Mouse (Mus musculus): Measurements from ENCODE around the gene P3h1.
A peak's percentile ranks its signal among the peaks of the same experiment; 100 is the strongest.

Gene P3h1

GRCm38 (mm10) chr4:119232410-119233255 is at the start of gene P3h1, which contains the start of gene AU022252:
Gene P3h1, plus strand, starts transcription at chr4:119232915.
Gene AU022252, minus strand, starts transcription at chr4:119232712.
- DNase-seq (ENCODE audit: low spot score in 2 of 2) = peak; percentile 98 to 99

- no peak for DNase-seq (ENCODE audit: low spot score in 2 of 2)
Measured at GRCm38 (mm10) chr4:119183525-119183924, 49.2 kb upstream of the P3h1 start.

- DNase-seq (ENCODE audit: low spot score in 2 of 2) = no peak
Measured at GRCm38 (mm10) chr4:119185771-119186170, 46.9 kb upstream of the P3h1 start.

GRCm38 (mm10) chr4:119188060-119188785 is 44.5 kb upstream of the P3h1 start:
- DNase-seq (ENCODE audit: low spot score in 2 of 2) = no peak

GRCm38 (mm10) chr4:119189392-119189791 is 43.3 kb upstream of the P3h1 start:
- no peak for DNase-seq (ENCODE audit: low spot score in 2 of 2)

- no peak for DNase-seq (ENCODE audit: low spot score in 2 of 2)
Measured at GRCm38 (mm10) chr4:119189864-119190263, 42.9 kb upstream of the P3h1 start, which contains the start of gene Ermap. Gene Ermap, minus strand, starts transcription at chr4:119190011.

GRCm38 (mm10) chr4:119190618-119191017 is 42.1 kb upstream of the P3h1 start:
- DNase-seq (ENCODE audit: low spot score in 2 of 2) = no peak

- DNase-seq (ENCODE audit: low spot score in 2 of 2) = no peak
Measured at GRCm38 (mm10) chr4:119191273-119191672, 41.4 kb upstream of the P3h1 start.

GRCm38 (mm10) chr4:119192757-119193156 is 40.0 kb upstream of the P3h1 start:
- no peak for DNase-seq (ENCODE audit: low spot score in 2 of 2)

GRCm38 (mm10) chr4:119194909-119195581 is 37.7 kb upstream of the P3h1 start, which contains the start of gene Svbp:
Gene Svbp, plus strand, starts transcription at chr4:119195306.
- DNase-seq (ENCODE audit: low spot score in 2 of 2) = peak; percentile 78 to 86

- no peak for DNase-seq (ENCODE audit: low spot score in 2 of 2)
Measured at GRCm38 (mm10) chr4:119195582-119196320, 37.0 kb upstream of the P3h1 start.

GRCm38 (mm10) chr4:119198105-119198504 is 34.6 kb upstream of the P3h1 start:
- no peak for DNase-seq (ENCODE audit: low spot score in 2 of 2)

GRCm38 (mm10) chr4:119204672-119205071 is 28.0 kb upstream of the P3h1 start:
- peak; percentile 29 to 45 for DNase-seq (ENCODE audit: low spot score in 2 of 2)

- DNase-seq (ENCODE audit: low spot score in 2 of 2) = no peak
Measured at GRCm38 (mm10) chr4:119216667-119217066, 16.0 kb upstream of the P3h1 start.

GRCm38 (mm10) chr4:119218169-119218568 is 14.5 kb upstream of the P3h1 start, which contains the start of gene Tmem269:
Gene Tmem269, minus strand, starts transcription at chr4:119218217.
- no peak for DNase-seq (ENCODE audit: low spot score in 2 of 2)

GRCm38 (mm10) chr4:119223696-119224095 is 9.0 kb upstream of the P3h1 start:
- DNase-seq (ENCODE audit: low spot score in 2 of 2) = no peak

GRCm38 (mm10) chr4:119224534-119224933 is 8.2 kb upstream of the P3h1 start:
- no peak for DNase-seq (ENCODE audit: low spot score in 2 of 2)

- DNase-seq (ENCODE audit: low spot score in 2 of 2) = no peak
Measured at GRCm38 (mm10) chr4:119225719-119226118, 7.0 kb upstream of the P3h1 start.

GRCm38 (mm10) chr4:119226751-119227150 is 6.0 kb upstream of the P3h1 start:
- no peak for DNase-seq (ENCODE audit: low spot score in 2 of 2)

- DNase-seq (ENCODE audit: low spot score in 2 of 2) = peak in 1 of 2 experiments; percentile 22
Measured at GRCm38 (mm10) chr4:119233256-119233901, 664 bp downstream of the P3h1 start.

GRCm38 (mm10) chr4:119234348-119234747 is 1.6 kb downstream of the P3h1 start:
- no peak for DNase-seq (ENCODE audit: low spot score in 2 of 2)

Data from urinary bladder, postnatal 36 days (tissue).